Mouse (Mus musculus) splenic B cell, adult 2 months (primary cell): Measurements from ENCODE around the gene Slc35b2.

Experiments used
- DNase-seq: peaks from one replicate; pipeline ENCODE4 v3.0.0-alpha.2; 2011; ENCODE audit warnings: low read depth, low spot score
- H3K27me3 ChIP-seq: 2 replicates; pipeline ENCODE4 v1.6.1; 2012; ENCODE audit warnings: mild to moderate bottlenecking, low read length, moderate library complexity, mixed read lengths; ENCODE audit not compliant: control insufficient read depth, poor library complexity, insufficient read depth, severe bottlenecking
- H3K36me3 ChIP-seq: 2 replicates; pipeline ENCODE4 v1.6.1; 2012; ENCODE audit warnings: mild to moderate bottlenecking, low read length, moderate library complexity, mixed read lengths; ENCODE audit not compliant: control insufficient read depth, poor library complexity, insufficient read depth, severe bottlenecking

Gene Slc35b2

DNA sequence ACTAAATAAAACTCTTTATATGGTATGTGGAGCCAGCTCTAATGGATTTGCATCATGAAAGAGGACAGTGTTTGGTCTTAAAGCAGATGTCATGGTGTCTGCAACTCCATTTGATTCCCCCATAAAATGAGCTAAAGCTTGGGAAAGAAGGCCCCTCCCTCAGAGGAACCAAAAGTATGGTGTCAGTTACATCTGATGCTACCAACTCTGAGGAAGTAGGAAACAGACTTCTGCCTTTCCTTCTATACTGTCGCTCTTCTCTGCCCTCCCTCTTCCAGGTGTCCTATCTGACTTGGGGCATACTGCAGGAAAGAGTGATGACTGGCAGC, 2.3 kb downstream of the Slc35b2 start:
- peaks cover 25% of the 10 kb centered on the region for H3K36me3 ChIP-seq
- H3K27me3 ChIP-seq, result no peaks in the 10 kb centered on the region
- peak; percentile 53 for DNase-seq

DNA sequence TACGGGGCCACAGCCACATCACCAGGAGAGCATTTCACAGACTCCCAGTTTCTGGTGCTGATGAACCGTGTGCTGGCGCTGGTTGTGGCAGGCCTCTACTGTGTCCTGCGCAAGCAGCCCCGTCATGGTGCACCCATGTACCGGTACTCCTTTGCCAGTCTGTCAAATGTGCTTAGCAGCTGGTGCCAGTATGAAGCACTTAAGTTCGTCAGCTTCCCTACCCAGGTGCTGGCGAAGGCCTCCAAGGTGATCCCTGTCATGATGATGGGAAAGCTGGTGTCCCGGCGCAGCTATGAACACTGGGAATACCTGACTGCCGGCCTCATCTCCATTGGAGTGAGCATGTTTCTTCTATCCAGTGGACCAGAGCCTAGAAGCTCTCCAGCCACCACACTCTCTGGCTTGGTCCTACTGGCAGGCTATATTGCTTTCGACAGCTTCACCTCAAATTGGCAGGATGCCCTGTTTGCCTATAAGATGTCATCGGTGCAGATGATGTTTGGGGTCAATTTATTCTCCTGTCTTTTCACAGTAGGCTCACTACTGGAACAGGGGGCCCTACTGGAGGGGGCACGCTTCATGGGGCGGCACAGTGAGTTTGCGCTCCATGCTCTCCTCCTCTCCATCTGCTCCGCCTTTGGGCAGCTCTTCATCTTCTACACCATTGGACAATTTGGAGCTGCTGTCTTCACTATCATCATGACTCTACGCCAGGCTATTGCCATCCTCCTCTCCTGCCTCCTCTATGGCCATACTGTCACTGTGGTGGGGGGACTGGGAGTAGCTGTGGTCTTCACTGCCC, 2.9 kb downstream of the Slc35b2 start:
- Histone ChIP-seq H3K36me3 (peaks cover 29% of the 10 kb centered on the region), H3K27me3 (no peaks in the 10 kb centered on the region)
- DNase-seq, result peak; percentile 56

DNA sequence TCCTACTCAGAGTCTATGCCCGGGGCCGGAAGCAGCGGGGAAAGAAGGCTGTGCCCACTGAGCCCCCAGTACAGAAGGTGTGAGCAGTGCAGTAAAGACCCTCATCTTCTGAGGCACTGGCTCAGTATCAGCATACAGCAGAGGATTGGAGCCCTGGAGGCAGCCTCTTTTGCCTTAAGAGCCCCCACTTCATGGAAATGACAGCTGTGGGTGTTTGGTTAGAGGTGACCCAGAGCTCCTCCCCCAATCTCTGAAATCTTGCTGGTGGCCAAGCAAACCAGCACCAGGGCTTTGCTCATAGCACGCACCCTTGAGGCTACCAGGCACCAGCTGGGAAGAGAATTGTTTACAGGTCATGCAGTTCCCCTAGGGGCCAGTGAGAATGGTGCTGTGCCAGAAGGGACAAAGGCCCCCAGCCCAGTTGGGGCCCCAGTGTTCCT, 3.5 kb downstream of the Slc35b2 start:
- Histone ChIP-seq H3K27me3 (no peaks in the 10 kb centered on the region), H3K36me3 (peaks cover 30% of the 10 kb centered on the region)
- DNase-seq, result no peak

DNA sequence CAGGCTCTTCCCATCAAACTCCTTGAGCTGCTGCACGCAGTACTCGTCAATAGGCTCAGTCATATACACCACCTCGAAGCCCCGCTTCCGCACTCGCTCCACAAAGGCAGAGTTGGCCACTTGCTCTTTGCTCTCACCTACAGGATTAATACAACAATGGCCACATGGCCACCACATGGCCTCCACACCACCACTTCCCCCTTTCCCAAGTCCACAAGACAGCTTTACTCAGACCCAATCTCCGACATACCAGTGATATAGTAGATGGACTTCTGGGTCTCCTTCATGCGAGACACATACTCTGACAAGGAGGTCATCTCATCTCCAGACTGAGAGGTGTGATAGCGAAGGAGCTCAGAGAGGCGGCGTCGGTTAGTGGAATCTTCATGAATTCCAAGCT, 5.3 kb downstream of the Slc35b2 start:
- peak; percentile 41 for DNase-seq
- no peaks in the 10 kb centered on the region for H3K27me3 ChIP-seq
- H3K36me3 ChIP-seq, result peaks cover 28% of the 10 kb centered on the region

DNA sequence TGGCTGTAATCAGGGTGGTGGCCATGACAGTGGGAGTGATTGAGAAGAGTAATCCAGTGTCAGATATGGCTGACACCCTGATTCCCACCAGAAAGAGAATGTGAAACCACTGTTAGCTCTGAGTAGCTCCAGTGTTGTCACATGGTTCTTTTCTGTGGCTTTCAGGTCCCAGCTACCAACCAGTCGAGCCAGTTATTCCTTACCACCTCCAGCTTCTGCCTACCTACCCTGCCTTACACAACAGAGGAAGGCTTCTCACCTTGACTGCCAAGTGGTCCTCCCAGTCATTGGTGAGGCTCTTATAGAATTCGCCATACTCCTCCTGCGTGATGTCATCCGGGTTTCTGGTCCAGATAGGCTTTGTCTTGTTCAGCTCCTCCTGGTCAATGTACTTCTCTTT, 6.3 kb downstream of the Slc35b2 start:
- no peak for DNase-seq
- Histone ChIP-seq H3K36me3 (peaks cover 28% of the 10 kb centered on the region), H3K27me3 (no peaks in the 10 kb centered on the region)

DNA sequence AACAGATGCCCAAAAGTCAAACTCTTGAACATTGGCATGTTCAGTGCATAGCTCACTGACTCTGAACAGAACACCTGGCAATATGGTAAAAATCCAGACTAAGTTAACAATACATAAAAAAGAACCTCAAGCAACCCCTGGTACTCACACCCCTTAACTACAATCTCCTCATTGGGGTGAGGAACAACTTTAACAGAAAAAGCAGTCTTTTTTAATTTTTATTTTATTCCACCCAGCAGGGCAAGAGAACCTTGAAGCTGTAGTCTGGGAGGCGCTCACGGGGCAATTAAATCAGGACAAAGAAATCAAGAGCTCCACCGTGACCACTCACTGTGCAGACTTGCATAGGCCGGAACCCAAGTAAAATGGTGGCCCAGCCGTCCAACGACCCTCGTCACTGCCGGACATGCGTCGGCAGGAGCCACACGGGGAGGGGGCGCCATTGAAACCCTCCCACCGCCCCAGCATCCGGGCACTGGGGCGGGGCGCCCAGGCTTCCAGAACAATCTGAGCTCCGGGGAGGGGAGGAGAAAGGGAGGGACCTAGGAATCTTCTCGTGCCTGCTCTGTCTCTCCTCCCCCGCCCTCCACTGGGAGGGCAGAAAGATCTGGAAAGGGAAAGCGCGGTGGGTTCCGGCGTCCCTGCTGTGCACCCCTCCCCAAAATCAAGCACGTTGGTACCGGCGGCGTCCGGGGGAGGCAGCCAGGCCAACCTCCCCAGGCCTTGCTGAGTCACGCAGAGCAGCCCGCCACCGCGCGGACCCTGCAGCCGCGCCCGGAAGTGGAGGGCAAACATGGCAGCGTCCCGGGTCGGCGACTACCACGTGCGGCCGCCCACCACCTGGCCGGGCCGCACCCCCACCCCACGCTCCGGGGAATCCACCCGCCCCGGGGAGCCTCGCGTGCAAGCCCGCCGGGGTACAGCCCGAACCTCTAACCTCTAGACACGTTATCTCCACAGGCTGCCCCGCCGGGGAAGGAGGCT, 8.7 kb downstream of the Slc35b2 start:
- no peaks in the 10 kb centered on the region for H3K27me3 ChIP-seq
- peak; percentile 79 for DNase-seq
- peaks cover 24% of the 10 kb centered on the region for H3K36me3 ChIP-seq

DNA sequence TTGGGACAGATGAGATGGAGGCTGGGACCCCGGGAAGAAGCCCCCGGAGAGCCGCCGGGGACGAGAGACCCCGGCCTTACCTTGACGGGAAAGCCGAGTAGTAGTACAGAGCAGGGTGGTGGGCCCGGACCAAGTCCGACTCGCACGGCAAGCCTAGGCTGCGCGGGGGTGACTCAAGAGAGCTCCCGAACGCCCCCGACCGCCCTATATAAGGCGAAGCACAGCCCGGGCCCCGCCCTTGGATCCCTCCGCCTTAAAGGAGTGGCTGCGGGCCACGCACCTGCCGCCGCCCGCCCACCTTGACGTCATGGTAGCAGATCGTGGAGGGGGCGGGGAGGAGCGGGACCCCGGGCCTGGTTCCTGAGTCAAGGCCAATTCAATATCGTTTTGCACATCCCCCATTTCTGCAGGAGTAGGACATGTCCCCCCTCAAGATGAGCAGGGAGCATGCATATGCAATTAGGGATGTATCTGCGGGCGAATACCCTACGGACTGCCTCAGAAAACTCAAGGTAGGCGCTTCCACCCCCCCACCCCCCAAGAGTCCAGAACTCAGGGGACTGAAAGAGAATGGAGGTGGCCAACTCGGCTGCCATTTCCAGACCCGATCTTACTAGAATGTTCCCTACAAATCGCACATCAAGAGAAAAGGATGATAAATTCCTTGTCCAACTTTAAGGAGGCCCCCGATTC, 9.6 kb downstream of the Slc35b2 start, which contains the start of gene Hsp90ab1:
TSS of gene Hsp90ab1 (minus strand) at position 185 of the 693 bp plus-strand sequence.
- Histone ChIP-seq H3K36me3 (peaks cover 22% of the 10 kb centered on the region), H3K27me3 (no peaks in the 10 kb centered on the region)
- peak; percentile 99 for DNase-seq

DNA sequence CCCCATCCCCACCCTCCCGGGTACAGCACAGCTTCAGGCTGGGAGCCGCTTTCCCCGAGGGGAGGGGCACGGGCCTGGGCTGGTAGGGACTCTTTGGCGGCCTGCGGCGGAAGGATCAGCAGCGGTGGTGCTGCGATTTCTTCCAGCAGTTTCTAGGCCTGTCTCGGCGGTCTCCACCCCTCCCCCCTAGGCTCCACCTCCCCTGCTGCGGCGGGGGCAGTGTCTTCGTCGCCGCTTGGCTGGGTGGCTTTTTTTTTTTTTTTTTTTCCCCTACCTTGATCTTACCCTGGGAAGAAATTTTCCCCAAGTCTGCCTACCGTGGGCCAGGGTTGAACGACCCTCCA, 10.1 kb downstream of the Slc35b2 start:
- H3K36me3 ChIP-seq, result peaks cover 22% of the 10 kb centered on the region
- peak; percentile 97 for DNase-seq
- H3K27me3 ChIP-seq, result no peaks in the 10 kb centered on the region

DNA sequence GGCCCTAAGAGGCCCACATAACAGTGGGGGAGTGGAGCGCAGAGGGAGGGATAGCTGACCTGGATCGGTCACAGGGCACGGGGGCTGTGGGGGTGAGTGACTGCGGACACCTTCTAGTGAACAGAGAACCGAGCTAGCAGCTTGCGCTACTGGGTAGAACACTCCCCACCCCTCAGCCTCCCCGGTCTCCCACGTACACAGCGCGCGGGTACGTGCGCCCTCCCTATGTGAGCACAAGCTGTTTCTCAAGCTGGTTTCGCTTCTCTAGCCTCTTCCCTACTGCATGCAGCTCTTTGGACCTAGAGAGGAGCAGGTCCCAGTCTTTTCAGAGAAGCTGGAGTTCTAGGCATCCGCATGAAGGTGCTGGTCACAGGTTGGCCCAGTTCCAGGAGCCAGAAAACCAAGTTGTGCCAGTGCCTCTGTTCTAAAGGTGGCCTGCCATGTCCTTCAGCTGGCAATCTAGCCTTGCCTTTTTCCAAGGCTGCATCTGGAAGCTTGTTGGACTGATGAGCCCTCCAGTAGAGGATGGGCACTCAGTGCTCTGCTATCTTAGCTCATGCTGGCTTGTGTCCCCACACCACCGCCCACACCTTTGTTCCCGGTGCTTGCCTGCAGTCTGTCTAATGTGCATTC, 10.6 kb downstream of the Slc35b2 start:
- Histone ChIP-seq H3K27me3 (no peaks in the 10 kb centered on the region), H3K36me3 (peaks cover 18% of the 10 kb centered on the region)
- DNase-seq, result peak; percentile 86

DNA sequence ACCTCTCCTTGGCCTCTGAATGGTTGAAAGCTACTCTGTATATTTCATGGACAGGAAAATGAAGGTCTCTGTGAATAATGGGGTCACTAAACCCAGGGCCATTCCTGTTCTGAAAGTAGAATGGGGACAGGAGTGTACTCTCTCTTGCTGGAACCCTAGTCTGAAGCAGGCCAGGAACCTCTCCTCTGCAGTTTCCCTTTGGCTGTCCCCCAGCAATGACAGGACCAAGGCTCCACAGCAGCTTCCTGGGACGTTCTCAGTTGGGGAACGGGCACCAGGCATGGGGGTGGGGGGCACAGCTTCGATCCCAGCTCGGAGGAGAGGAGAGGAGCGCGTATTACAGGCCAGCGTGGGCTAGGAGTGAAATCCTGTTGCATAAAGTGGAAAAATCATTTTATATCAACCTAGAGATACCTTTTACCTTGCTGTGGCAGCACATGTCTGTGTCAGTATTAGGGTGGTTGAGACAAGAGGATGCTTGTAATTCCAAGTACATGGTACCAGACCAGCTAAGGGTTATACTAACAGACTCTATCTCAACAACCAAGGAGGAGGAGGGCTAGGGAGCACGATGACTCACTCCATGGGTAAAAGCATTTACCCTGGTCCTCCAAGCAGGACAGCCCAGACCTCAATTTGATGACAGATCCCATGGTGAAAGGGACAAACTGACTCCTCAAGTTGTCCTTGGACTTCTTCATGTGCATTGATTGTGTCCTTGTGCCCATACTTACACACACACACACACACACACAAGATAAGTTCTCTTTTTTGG, 11.6 kb downstream of the Slc35b2 start:
- H3K27me3 ChIP-seq, result no peaks in the 10 kb centered on the region
- H3K36me3 ChIP-seq, result peaks cover 11% of the 10 kb centered on the region
- DNase-seq, result no peak

DNA sequence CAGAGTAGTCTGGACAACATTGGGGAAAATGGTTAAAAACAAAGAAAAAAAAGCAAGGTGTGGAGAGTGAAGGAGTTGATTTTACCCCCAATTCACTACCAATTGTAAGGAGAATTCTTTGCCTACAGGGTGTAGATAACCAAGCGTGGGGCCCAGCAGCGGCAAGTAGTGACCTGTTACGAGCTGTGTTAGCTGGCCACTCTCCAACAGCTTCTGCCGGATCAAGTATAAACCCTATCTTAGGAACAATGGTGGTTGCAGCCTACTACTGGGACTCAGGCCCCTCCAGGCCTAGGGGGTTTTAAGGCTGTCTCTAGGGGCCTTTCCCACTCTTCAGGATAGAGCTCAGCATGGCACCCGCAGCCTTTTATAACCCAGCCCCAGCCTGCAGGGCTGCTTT, 14.6 kb downstream of the Slc35b2 start:
- no peak for DNase-seq
- no peaks in the 10 kb centered on the region for H3K27me3 ChIP-seq
- H3K36me3 ChIP-seq, result no peaks in the 10 kb centered on the region

DNA sequence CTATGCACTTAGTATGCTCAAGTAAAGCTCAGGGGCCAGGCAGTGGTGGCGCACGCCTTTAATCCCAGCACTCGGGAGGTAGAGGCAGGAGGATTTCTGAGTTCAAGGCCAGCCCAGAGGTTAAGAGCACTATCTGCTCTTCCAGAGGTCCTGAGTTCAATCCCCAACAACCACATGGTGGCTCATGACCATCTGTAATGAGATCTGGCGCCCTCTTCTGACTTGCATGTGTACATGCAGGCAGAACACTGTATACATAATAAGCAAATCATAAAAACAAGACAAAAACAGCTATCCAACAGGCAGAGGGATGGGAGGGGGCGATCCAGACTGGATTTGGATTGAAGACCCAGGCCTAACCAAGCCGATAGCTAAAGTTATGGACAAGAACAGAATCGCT, 15.2 kb downstream of the Slc35b2 start:
- H3K27me3 ChIP-seq, result no peaks in the 10 kb centered on the region
- peak; percentile 67 for DNase-seq
- no peaks in the 10 kb centered on the region for H3K36me3 ChIP-seq

DNA sequence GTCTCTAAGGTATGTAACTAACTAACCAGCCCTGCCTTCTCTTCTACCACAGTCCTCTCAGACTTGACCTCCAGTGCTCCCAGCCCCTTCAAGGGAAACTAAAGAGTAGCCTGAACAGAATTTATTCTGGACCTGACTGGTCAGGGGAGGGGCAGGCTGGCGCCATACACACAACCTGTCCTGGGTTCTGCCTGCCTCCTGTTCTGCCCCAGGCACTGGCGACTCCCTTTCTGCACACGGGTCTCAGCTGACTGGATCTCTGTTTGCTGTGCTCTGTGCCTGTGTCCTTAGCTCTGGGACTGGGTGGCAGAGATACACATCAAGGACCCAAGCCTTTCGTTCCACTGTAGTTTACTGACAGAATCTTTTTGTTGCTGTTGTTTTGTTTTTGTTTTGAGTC, 15.9 kb downstream of the Slc35b2 start:
- no peak for DNase-seq
- Histone ChIP-seq H3K36me3 (no peaks in the 10 kb centered on the region), H3K27me3 (no peaks in the 10 kb centered on the region)
